Mouse (Mus musculus) heart, adult 8-10 months (tissue): ENCODE measurements around the gene Sectm1b. TPM values are rescaled to one million over a fixed set of nuclear protein-coding genes. Genes with fewer than 3 reads are reported as not detected.

Source experiments
- DNase-seq: peaks from one replicate; pipeline ENCODE4 v3.0.0; 2022; ENCODE audit warnings: low spot score
- total RNA-seq, 4 experiments: library from RNA; stranded (reverse); gene quantifications; 2 replicates each; pipeline ENCODE4 v1.2.4; 2022

The Sectm1b gene
- total RNA-seq, 4 experiments from 2014 or later, result not detected

GRCm38 (mm10) chr11:121027259-121027658 is 36.1 kb downstream of the Sectm1b start:
- DNase-seq, result no peak

GRCm38 (mm10) chr11:121024163-121024562 is 39.2 kb downstream of the Sectm1b start:
- no peak for DNase-seq

GRCm38 (mm10) chr11:121019501-121019900 is 43.9 kb downstream of the Sectm1b start:
- no peak for DNase-seq

- DNase-seq, result peak; percentile 60
Measured at GRCm38 (mm10) chr11:121017703-121018102, 45.7 kb downstream of the Sectm1b start.

GRCm38 (mm10) chr11:121015472-121015871 is 47.9 kb downstream of the Sectm1b start:
- no peak for DNase-seq

GRCm38 (mm10) chr11:121014896-121015300 is 48.5 kb downstream of the Sectm1b start:
- peak; percentile 68 for DNase-seq

- no peak for DNase-seq
Measured at GRCm38 (mm10) chr11:121013656-121014055, 49.7 kb downstream of the Sectm1b start.

- DNase-seq, result no peak
Measured at GRCm38 (mm10) chr11:121010044-121010755, 53.2 kb downstream of the Sectm1b start.

- no peak for DNase-seq
Measured at GRCm38 (mm10) chr11:121006184-121006583, 57.2 kb downstream of the Sectm1b start.

GRCm38 (mm10) chr11:121004281-121004680 is 59.1 kb downstream of the Sectm1b start:
- no peak for DNase-seq

Other genes starting within 250 kb of the Sectm1b start
- gene Fasn, start 239.0 kb downstream of the Sectm1b start, total RNA-seq, result 10 to 100 TPM; 12.0 to 18.1 (median 14.9) TPM
- gene Ccdc57, start 130.7 kb downstream of the Sectm1b start, total RNA-seq, result 1 to 10 TPM in 2 of 4 experiments, under 1 TPM in 2; 0.72 to 1.7 (median 1.2) TPM
- gene Slc16a3, start 115.1 kb downstream of the Sectm1b start, total RNA-seq, result 1 to 10 TPM; 1.0 to 3.7 (median 1.3) TPM
- 10 to 100 TPM; 52.1 to 61.2 (median 56.3) TPM for gene Csnk1d, start 72.2 kb downstream of the Sectm1b start, total RNA-seq
- under 1 TPM in 2 of 4 experiments, not detected in 2; 0.37 to 0.49 TPM for gene Cd7, start 24.2 kb downstream of the Sectm1b start, total RNA-seq
- gene Sectm1a, start 17.7 kb upstream of the Sectm1b start, total RNA-seq, result not detected
- not detected for gene Tex19.2, start 55.1 kb upstream of the Sectm1b start, total RNA-seq
- gene Tex19.1, start 82.6 kb upstream of the Sectm1b start, total RNA-seq, result not detected
- gene Uts2r, start 96.7 kb upstream of the Sectm1b start, total RNA-seq, result under 1 TPM; 0.35 to 0.83 (median 0.55) TPM
- 10 to 100 TPM in 1 of 4 experiments, 1 to 10 TPM in 3; 8.3 to 10.3 (median 8.8) TPM for gene Hexdc, start 140.9 kb upstream of the Sectm1b start, total RNA-seq
- gene Ogfod3, start 141.1 kb upstream of the Sectm1b start, total RNA-seq, result 10 to 100 TPM; 14.6 to 18.5 (median 16.0) TPM
- gene Cybc1, start 165.8 kb upstream of the Sectm1b start, total RNA-seq, result 1 to 10 TPM; 6.7 to 8.1 (median 7.4) TPM
- gene Narf, start 173.7 kb upstream of the Sectm1b start, total RNA-seq, result 100 to 1,000 TPM in 1 of 4 experiments, 10 to 100 TPM in 3; 81.7 to 123 (median 97.8) TPM
- 10 to 100 TPM; 16.2 to 23.1 (median 18.9) TPM for gene Foxk2, start 196.4 kb upstream of the Sectm1b start, total RNA-seq